Mouse (Mus musculus): ENCODE measurements around the gene Rxfp1.
A peak's percentile ranks its signal among the peaks of the same experiment; 100 is the strongest.
"Not testable (repeated sequence)": the region's sequence is repeated elsewhere in the genome, so short reads cannot be mapped to it uniquely, and the experiment has no call there.

Gene Rxfp1

GRCm38 (mm10) chr3:79690111-79690651 is 47.5 kb downstream of the Rxfp1 start:
- DNase-seq (ENCODE audit: low read depth, low spot score) = no peak

GRCm38 (mm10) chr3:79688101-79688500 is 49.6 kb downstream of the Rxfp1 start:
- not testable (repeated sequence) for H3K36me3 ChIP-seq (ENCODE audit: control insufficient read depth, insufficient read depth, low read length, poor library complexity, severe bottlenecking); DNase-seq (ENCODE audit: low read depth, low spot score); H3K27me3 ChIP-seq (ENCODE audit: control insufficient read depth, insufficient read depth, low read length, poor library complexity, severe bottlenecking)

More at GRCm38 (mm10) chr3:79690111-79690651, 47.5 kb downstream of the Rxfp1 start:
- Histone ChIP-seq H3K27me3 (ENCODE audit: control insufficient read depth, insufficient read depth, low read length, poor library complexity, severe bottlenecking) (no peaks in the 10 kb centered on the region), H3K36me3 (ENCODE audit: control insufficient read depth, insufficient read depth, low read length, poor library complexity, severe bottlenecking) (no peaks in the 10 kb centered on the region)

DNA sequence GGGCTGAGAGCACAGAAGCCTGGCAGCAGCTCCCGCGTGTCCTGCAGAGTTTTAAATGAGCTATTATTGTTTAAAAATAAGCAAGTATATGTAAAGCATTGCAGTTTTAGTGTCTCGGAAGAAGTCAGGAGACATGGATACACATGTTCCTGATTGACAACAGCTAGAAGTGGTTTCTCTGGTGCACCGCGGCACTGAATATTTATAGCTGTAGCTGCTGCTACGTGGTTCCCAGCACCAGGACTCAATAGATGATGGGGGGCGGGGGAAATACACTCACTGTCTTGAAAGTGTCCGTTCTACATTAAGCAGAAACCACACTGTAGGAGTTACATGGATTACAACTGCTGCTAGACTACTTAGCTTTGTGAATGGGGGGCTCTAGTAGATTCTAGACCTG is 54.2 kb downstream of the Rxfp1 start:
- no peak for DNase-seq (ENCODE audit: low read depth, low spot score)
- no peaks in the 10 kb centered on the region for H3K36me3 ChIP-seq (ENCODE audit: control insufficient read depth, insufficient read depth, low read length, poor library complexity, severe bottlenecking)
- no peaks in the 10 kb centered on the region for H3K27me3 ChIP-seq (ENCODE audit: control insufficient read depth, insufficient read depth, low read length, poor library complexity, severe bottlenecking)

GRCm38 (mm10) chr3:79682351-79683132 is 55.1 kb downstream of the Rxfp1 start:
- DNase-seq (ENCODE audit: low read depth, low spot score) = no peak
- H3K36me3 ChIP-seq (ENCODE audit: control insufficient read depth, insufficient read depth, low read length, poor library complexity, severe bottlenecking) = no peaks in the 10 kb centered on the region
- H3K27me3 ChIP-seq (ENCODE audit: control insufficient read depth, insufficient read depth, low read length, poor library complexity, severe bottlenecking) = no peaks in the 10 kb centered on the region

GRCm38 (mm10) chr3:79676411-79676810 is 61.3 kb downstream of the Rxfp1 start:
- H3K36me3 ChIP-seq (ENCODE audit: control insufficient read depth, insufficient read depth, low read length, poor library complexity, severe bottlenecking) = no peaks in the 10 kb centered on the region
- DNase-seq (ENCODE audit: low read depth, low spot score) = no peak
- no peaks in the 10 kb centered on the region for H3K27me3 ChIP-seq (ENCODE audit: control insufficient read depth, insufficient read depth, low read length, poor library complexity, severe bottlenecking)

DNA sequence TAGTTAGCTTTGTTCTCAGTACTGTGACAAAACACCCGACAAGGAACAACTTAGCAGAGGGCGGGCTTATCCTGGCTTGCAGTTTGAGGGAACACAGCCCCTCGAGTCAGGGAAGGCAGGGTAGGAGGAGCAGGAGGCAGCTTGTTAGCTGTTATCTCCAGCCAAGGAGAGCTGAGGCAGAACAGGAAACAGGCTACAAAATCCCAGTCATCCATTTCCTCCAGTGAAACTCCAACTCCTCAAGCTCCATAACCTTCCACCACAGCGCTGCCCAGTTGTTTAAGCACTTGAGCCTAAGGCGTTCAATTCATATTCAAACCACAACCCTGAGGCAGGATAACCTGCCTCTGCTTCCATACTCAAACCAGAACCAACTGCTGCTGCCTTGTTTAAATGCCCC is 63.0 kb downstream of the Rxfp1 start:
- DNase-seq (ENCODE audit: low read depth, low spot score) = no peak
- no peaks in the 10 kb centered on the region for H3K27me3 ChIP-seq (ENCODE audit: control insufficient read depth, insufficient read depth, low read length, poor library complexity, severe bottlenecking)
- H3K36me3 ChIP-seq (ENCODE audit: control insufficient read depth, insufficient read depth, low read length, poor library complexity, severe bottlenecking) = no peaks in the 10 kb centered on the region

- Histone ChIP-seq H3K27me3 (ENCODE audit: control insufficient read depth, insufficient read depth, low read length, poor library complexity, severe bottlenecking) (no peaks in the 10 kb centered on the region), H3K36me3 (ENCODE audit: control insufficient read depth, insufficient read depth, low read length, poor library complexity, severe bottlenecking) (no peaks in the 10 kb centered on the region)
- peak; percentile 80 for DNase-seq (ENCODE audit: low read depth, low spot score)
Measured at GRCm38 (mm10) chr3:79673082-79673481, 64.6 kb downstream of the Rxfp1 start.

DNA sequence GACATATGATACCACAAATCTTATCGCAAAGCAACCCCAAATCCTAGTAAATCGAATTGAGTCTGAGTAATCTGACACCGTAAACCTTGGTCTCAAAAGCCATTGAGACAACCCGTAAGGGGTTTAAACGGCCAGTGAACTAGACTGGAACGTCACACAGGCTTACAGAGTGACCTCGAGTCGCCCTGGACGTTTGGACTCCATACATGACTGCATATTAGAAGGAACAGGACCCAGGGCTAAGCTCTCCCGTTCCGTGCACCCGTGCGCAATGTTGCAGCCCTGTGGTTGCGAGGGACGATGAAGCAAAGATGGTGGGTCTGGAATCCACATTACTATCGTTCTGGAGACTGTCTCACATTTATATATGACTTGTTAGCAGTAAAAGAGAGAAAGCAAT is 65.5 kb downstream of the Rxfp1 start:
- H3K27me3 ChIP-seq (ENCODE audit: control insufficient read depth, insufficient read depth, low read length, poor library complexity, severe bottlenecking) = no peaks in the 10 kb centered on the region
- DNase-seq (ENCODE audit: low read depth, low spot score) = no peak

DNA sequence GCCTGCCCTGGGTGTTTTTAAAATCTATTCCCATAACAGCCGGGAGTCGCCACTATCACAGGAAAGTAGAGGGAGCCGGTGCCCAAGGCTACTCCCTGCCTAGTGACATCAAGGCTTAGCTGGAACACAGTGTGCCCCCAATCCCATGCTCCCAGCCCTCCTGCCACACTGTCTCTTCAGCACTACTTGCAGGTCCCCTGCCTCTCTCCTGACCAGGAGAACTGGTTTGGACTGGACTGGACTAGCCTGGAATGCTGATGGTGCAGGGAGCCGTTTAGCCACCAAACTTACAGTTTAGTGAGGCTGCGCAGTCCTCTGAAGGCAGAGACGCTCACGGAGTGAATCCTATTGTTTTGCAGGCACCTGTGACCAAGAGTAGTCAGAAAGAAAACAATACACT is 67.1 kb downstream of the Rxfp1 start:
- H3K36me3 ChIP-seq (ENCODE audit: control insufficient read depth, insufficient read depth, low read length, poor library complexity, severe bottlenecking) = no peaks in the 10 kb centered on the region
- H3K27me3 ChIP-seq (ENCODE audit: control insufficient read depth, insufficient read depth, low read length, poor library complexity, severe bottlenecking) = no peaks in the 10 kb centered on the region
- no peak for DNase-seq (ENCODE audit: low read depth, low spot score)

More for the DNA sequence above, 65.5 kb downstream of the Rxfp1 start:
- no peaks in the 10 kb centered on the region for H3K36me3 ChIP-seq (ENCODE audit: control insufficient read depth, insufficient read depth, low read length, poor library complexity, severe bottlenecking)

DNA sequence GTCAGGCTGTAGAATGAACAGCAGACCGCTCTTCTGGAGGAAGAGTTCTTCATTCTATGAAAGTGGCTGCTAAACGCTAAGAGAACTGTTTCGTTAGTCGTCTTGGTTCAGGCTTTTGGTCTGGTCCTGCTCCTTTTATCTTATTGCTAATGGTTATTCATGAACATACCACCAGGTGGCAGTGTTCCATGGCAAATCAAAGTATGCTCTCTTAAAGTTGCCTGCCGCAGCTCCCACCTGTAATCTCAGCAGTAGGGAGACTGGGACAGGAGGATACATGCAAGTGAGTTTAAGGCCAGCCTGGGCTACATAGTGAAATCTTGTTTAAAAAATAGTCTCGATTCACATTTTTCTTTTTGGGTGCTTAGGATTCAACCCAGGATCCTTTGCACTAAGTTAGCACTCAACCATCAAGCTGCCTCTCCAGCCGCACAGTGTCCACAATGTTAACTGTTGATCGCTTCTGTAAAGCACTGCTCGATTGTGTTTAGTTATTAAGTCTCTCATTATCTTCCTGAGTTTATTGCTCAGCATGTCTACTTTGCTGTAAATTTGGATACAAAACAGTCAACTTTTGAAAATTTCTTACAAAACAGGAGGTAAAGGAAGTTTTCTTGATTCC is 72.8 kb downstream of the Rxfp1 start:
- Histone ChIP-seq H3K27me3 (ENCODE audit: control insufficient read depth, insufficient read depth, low read length, poor library complexity, severe bottlenecking) (no peaks in the 10 kb centered on the region), H3K36me3 (ENCODE audit: control insufficient read depth, insufficient read depth, low read length, poor library complexity, severe bottlenecking) (no peaks in the 10 kb centered on the region)
- peak; percentile 79 for DNase-seq (ENCODE audit: low read depth, low spot score)

GRCm38 (mm10) chr3:79656682-79657081 is 81.0 kb downstream of the Rxfp1 start:
- no peaks in the 10 kb centered on the region for H3K27me3 ChIP-seq (ENCODE audit: control insufficient read depth, insufficient read depth, low read length, poor library complexity, severe bottlenecking)
- no peak for DNase-seq (ENCODE audit: low read depth, low spot score)
- no peaks in the 10 kb centered on the region for H3K36me3 ChIP-seq (ENCODE audit: control insufficient read depth, insufficient read depth, low read length, poor library complexity, severe bottlenecking)

DNA sequence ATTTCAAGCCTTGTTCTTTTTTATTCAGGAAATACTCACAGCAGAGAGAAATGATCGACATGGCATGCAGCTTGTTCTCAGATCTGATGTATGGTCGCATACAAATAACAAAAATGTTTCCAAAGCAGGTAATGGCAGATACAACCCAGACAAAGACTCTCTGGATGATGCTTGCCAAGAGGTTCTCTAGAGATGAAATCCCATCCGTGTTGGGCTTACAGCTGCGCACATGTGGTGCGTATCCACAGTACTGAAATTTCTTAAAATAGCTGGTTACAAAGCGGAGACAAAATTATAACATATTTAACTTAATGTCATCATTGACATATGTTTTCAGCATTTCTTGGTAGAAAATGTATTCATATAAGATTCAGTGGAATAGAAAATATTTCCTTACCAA is 85.6 kb downstream of the Rxfp1 start:
- H3K36me3 ChIP-seq (ENCODE audit: control insufficient read depth, insufficient read depth, low read length, poor library complexity, severe bottlenecking) = no peaks in the 10 kb centered on the region
- H3K27me3 ChIP-seq (ENCODE audit: control insufficient read depth, insufficient read depth, low read length, poor library complexity, severe bottlenecking) = no peaks in the 10 kb centered on the region
- DNase-seq (ENCODE audit: low read depth, low spot score) = no peak

DNA sequence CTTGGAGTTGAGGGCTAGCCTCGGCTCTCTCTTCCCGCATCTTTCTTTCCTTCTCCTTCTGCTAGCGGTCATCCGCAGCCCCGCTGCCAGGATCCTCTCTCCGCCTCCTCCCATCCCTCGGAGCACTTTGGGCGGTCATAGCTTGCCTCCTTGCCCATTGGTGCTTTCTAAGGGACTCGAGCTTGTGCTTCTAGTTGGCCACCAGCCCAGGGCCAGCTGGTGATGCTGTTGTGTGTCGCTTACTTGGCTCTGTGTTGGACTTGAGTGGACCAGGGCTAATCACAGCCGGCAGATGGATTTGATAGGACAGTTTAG is 108.3 kb downstream of the Rxfp1 start, which contains the start of gene Etfdh:
Etfdh (minus strand) TSS at position 85 of the 315 bp plus-strand sequence.
- no peaks in the 10 kb centered on the region for H3K36me3 ChIP-seq (ENCODE audit: control insufficient read depth, insufficient read depth, low read length, poor library complexity, severe bottlenecking)
- H3K27me3 ChIP-seq (ENCODE audit: control insufficient read depth, insufficient read depth, low read length, poor library complexity, severe bottlenecking) = no peaks in the 10 kb centered on the region
- no peak for DNase-seq (ENCODE audit: low read depth, low spot score)

DNA sequence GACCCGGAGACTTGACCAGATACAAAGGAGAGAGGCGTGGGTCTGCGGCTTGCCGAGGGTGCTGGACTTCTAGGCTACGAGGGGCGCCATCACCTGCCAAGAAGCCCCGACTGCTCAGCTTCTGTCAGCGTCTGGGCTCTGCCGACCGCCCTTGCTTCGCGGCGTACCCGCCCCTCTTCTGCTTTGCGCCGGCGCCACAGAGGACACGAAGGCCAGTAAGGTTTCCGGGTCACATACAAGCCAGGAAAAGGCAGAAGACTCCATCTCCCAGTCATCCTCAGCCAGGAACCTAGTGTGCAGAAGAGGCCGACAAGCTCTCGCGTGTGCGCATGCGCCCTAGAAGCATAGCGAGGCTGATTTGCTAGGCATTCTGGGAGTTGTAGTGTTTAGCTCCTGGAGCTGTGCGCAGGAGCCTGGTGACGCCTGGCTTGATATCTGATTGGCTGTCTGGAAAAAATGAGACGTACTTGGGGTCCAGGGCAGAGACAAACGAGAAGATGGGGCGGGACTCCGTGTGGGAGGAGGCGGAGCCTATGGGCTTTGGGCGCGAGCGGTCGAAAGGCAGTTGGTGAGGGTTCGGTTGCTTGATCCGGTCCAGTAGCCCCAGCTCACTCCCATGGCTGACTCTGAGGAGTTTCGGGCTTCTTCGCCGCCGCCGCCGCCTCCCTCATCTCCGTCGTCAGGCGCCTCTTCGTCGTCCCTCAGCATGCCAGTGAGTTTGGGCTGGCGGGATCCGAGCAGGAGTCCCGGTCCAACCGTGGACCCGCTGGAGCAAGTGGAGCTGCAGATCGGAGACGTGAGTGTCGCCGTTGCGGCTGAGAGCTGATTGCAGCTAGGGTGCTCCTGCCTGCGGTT is 108.9 kb downstream of the Rxfp1 start, which contains the start of gene 4930579G24Rik:
4930579G24Rik (plus strand) TSS at position 519 of the 855 bp plus-strand sequence.
- H3K36me3 ChIP-seq (ENCODE audit: control insufficient read depth, insufficient read depth, low read length, poor library complexity, severe bottlenecking) = no peaks in the 10 kb centered on the region
- peak; percentile 99 for DNase-seq (ENCODE audit: low read depth, low spot score)

GRCm38 (mm10) chr3:79628182-79628560 is 109.5 kb downstream of the Rxfp1 start:
- no peak for DNase-seq (ENCODE audit: low read depth, low spot score)
- Histone ChIP-seq H3K27me3 (ENCODE audit: control insufficient read depth, insufficient read depth, low read length, poor library complexity, severe bottlenecking) (no peaks in the 10 kb centered on the region), H3K36me3 (ENCODE audit: control insufficient read depth, insufficient read depth, low read length, poor library complexity, severe bottlenecking) (no peaks in the 10 kb centered on the region)

More for the DNA sequence above, 108.9 kb downstream of the Rxfp1 start, which contains the start of gene 4930579G24Rik:
- no peaks in the 10 kb centered on the region for H3K27me3 ChIP-seq (ENCODE audit: control insufficient read depth, insufficient read depth, low read length, poor library complexity, severe bottlenecking)
